11 mouse cellular contexts compared by ENCODE assay signal in genomic region chr6:48747091-48747966, GRCm38 (mm10). TPM values are rescaled to one million over a fixed set of nuclear protein-coding genes. Genes with fewer than 3 reads are reported as not detected.
DNase-seq lines count a peak whose midpoint lies in the region; TF ChIP-seq lines count a peak whose summit lies in the region.
"Had no signal": no experiment of that assay in that cellular context is flagged by ENCODE, and none has a peak within 500 bp of the region (broad histone marks: within the 10 kb centered on the region; RNA-seq: fewer than 3 reads in every experiment).

No protein-coding gene starts in this region.

- H3K27ac ChIP-seq in heart, embryonic 10.5 days: no peak overlapping the region; the same call in 1 of the 2 replicates
- H3K27ac ChIP-seq in brown adipose tissue, adult 24 weeks (replicated peaks; ENCODE audit: low read depth, low read length): peak overlapping the region; percentile 96
- no peak overlapping the region for H3K27ac ChIP-seq in left cerebral cortex, adult 2 months
- H3K27ac ChIP-seq: embryonic facial prominence, embryonic 12.5 days; hindbrain, embryonic 14.5 days; limb, embryonic 13.5 days had no signal

- H3K4me3 ChIP-seq in heart, embryonic 10.5 days: no peak overlapping the region
- peak overlapping the region; percentile 64 for H3K4me3 ChIP-seq in brown adipose tissue, adult 24 weeks (ENCODE audit: insufficient read depth, low read depth, low read length)
- no peak overlapping the region; the same call in 1 of the 2 replicates for H3K4me3 ChIP-seq in left cerebral cortex, adult 2 months
- H3K4me3 ChIP-seq: embryonic facial prominence, embryonic 12.5 days; limb, embryonic 13.5 days had no signal

- peaks cover 15% of the 10 kb centered on the region for H3K4me1 ChIP-seq in heart, embryonic 10.5 days
- H3K4me1 ChIP-seq in brown adipose tissue, adult 24 weeks (ENCODE audit: control insufficient read depth, insufficient read depth, insufficient read length, low read length): peaks cover 8% of the 10 kb centered on the region

- TF ChIP-seq CTCF in left cerebral cortex, adult 2 months (IDR thresholded peaks at IDR 0.05): no peak

- 50% methylated on average over 7 of the region's 7 CpGs for WGBS in heart, embryonic 10.5 days

- H3K27me3 ChIP-seq in heart, embryonic 10.5 days (ENCODE audit: insufficient read depth, poor library complexity, severe bottlenecking): peaks cover 30% of the 10 kb centered on the region

- intact Hi-C loops in heart, postnatal 25 days (cut with DNase I): loop anchor here (2.0 kb wide), 2 partner anchors 63 to 101 kb away; partner anchors contain the start of genes Gimap4 and Gimap8
- intact Hi-C loops in left cerebral cortex, adult 2 months (cut with DNase I): loop anchor here (2.0 kb wide), 1 partner anchor 25 kb away; no protein-coding TSS in a partner anchor

- H3K9me3 ChIP-seq in heart, embryonic 10.5 days: no peaks in the 10 kb centered on the region
- H3K9me3 ChIP-seq: embryonic facial prominence, embryonic 12.5 days; limb, embryonic 13.5 days had no signal

- peak; percentile 46 for DNase-seq in heart, embryonic 10.5 days (ENCODE audit: low spot score)
- no peak for DNase-seq in heart, postnatal 25 days (ENCODE audit: low spot score)
- DNase-seq in kidney, postnatal 10 days: peak; percentile 37
- peak; percentile 76 for DNase-seq in naive thymus-derived CD4-positive, alpha-beta T cell, adult 2 months (ENCODE audit: low read depth)
- no peak for DNase-seq in left cerebral cortex, adult 2 months (ENCODE audit: extremely low spot score in 1 of 2, low spot score in 2 of 2)
- DNase-seq in left cerebral cortex, adult 8-10 months (ENCODE audit: low spot score in 2 of 2): no peak
- no peak for DNase-seq in adrenal gland, postnatal 10 days

- H3K36me3 ChIP-seq in heart, embryonic 10.5 days: peaks cover 6% of the 10 kb centered on the region; the same call in 1 of the 2 replicates
- H3K36me3 ChIP-seq: embryonic facial prominence, embryonic 12.5 days; limb, embryonic 13.5 days had no signal

RNA-seq across cellular contexts. Expression of gene Gimap5, which starts 1.3 kb away (rescaled TPM):
- 2.7 and 4.0 TPM in 2 replicates for polyA plus RNA-seq in heart, embryonic 10.5 days (2016; fragmentation: Nextera tagmentation; extraction: Ambion mirVana)
- total RNA-seq in heart, postnatal 25 days (2021): 1 to 10 TPM; 6.1 to 6.8 TPM
- 2.2 and 2.5 TPM in 2 replicates for polyA plus RNA-seq in brown adipose tissue, adult 24 weeks (2012; ENCODE audit: insufficient read depth, insufficient read length, missing spikeins)
- 1 to 10 TPM in 1 of 2 experiments, under 1 TPM in 1; 0.81 to 2.1 TPM for total RNA-seq in left cerebral cortex, adult 2 months (2021)
- 1 to 10 TPM in 1 of 4 experiments, under 1 TPM in 3; 0.32 to 1.2 (median 0.89) TPM for total RNA-seq in left cerebral cortex, adult 8-10 months (2022)
- 10 to 100 TPM; 14.2 to 19.5 TPM for total RNA-seq in adrenal gland, postnatal 10 days (2021)

RNA-seq across cellular contexts. Expression of gene Gimap1, which starts 8.5 kb away (rescaled TPM):
- 14.6 and 19.0 TPM in 2 replicates for polyA plus RNA-seq in heart, embryonic 10.5 days (2016; fragmentation: Nextera tagmentation; extraction: Ambion mirVana)
- 1 to 10 TPM; 8.5 to 9.8 TPM for total RNA-seq in heart, postnatal 25 days (2021)
- polyA plus RNA-seq in brown adipose tissue, adult 24 weeks (2012; ENCODE audit: insufficient read depth, insufficient read length, missing spikeins): 2.0 and 3.2 TPM in 2 replicates
- total RNA-seq in left cerebral cortex, adult 2 months (2021): 1 to 10 TPM; 1.5 to 3.9 TPM
- 1 to 10 TPM; 1.6 to 2.8 (median 1.8) TPM for total RNA-seq in left cerebral cortex, adult 8-10 months (2022)
- total RNA-seq in adrenal gland, postnatal 10 days (2021): 10 to 100 TPM; 18.7 to 24.2 TPM

RNA-seq across cellular contexts. Expression of gene Gimap3, which starts 23.3 kb away (rescaled TPM):
- polyA plus RNA-seq in heart, embryonic 10.5 days (2016; fragmentation: Nextera tagmentation; extraction: Ambion mirVana): 0.11 TPM in 1 of 2 replicates, not detected in the other
- under 1 TPM; 0.50 to 0.88 TPM for total RNA-seq in heart, postnatal 25 days (2021)
- 0.75 and 0.79 TPM in 2 replicates for polyA plus RNA-seq in brown adipose tissue, adult 24 weeks (2012; ENCODE audit: insufficient read depth, insufficient read length, missing spikeins)
- total RNA-seq in left cerebral cortex, adult 2 months (2021): not detected
- not detected for total RNA-seq in left cerebral cortex, adult 8-10 months (2022)
- 1 to 10 TPM; 4.5 to 5.4 TPM for total RNA-seq in adrenal gland, postnatal 10 days (2021)
- polyA plus RNA-seq: embryonic facial prominence, embryonic 12.5 days; hindbrain, embryonic 14.5 days; limb, embryonic 13.5 days had no signal

RNA-seq across cellular contexts. Expression of gene Gimap7, which starts 28.9 kb away (rescaled TPM):
- polyA plus RNA-seq in heart, embryonic 10.5 days (2016; fragmentation: Nextera tagmentation; extraction: Ambion mirVana): not detected in 2 replicates
- under 1 TPM in 1 of 2 experiments, not detected in 1; 0.39 TPM for total RNA-seq in heart, postnatal 25 days (2021)
- polyA plus RNA-seq in brown adipose tissue, adult 24 weeks (2012; ENCODE audit: insufficient read depth, insufficient read length, missing spikeins): not detected in 2 replicates
- not detected for total RNA-seq in left cerebral cortex, adult 2 months (2021)
- total RNA-seq in left cerebral cortex, adult 8-10 months (2022): not detected
- total RNA-seq in adrenal gland, postnatal 10 days (2021): 1 to 10 TPM in 1 of 2 experiments, under 1 TPM in 1; 0.96 to 1.6 TPM
- polyA plus RNA-seq: embryonic facial prominence, embryonic 12.5 days; hindbrain, embryonic 14.5 days; limb, embryonic 13.5 days had no signal

RNA-seq across cellular contexts. Expression of gene Gm28053, which starts 28.9 kb away (rescaled TPM):
- polyA plus RNA-seq in heart, embryonic 10.5 days (2016; fragmentation: Nextera tagmentation; extraction: Ambion mirVana): 1.9 and 2.5 TPM in 2 replicates
- 1 to 10 TPM; 1.8 to 5.3 TPM for total RNA-seq in heart, postnatal 25 days (2021)
- not detected in 2 replicates for polyA plus RNA-seq in brown adipose tissue, adult 24 weeks (2012; ENCODE audit: insufficient read depth, insufficient read length, missing spikeins)
- total RNA-seq in left cerebral cortex, adult 2 months (2021): 1 to 10 TPM in 1 of 2 experiments, not detected in 1; 1.9 TPM
- 1 to 10 TPM in 1 of 4 experiments, not detected in 3; 2.3 TPM for total RNA-seq in left cerebral cortex, adult 8-10 months (2022)
- total RNA-seq in adrenal gland, postnatal 10 days (2021): 10 to 100 TPM in 1 of 2 experiments, 1 to 10 TPM in 1; 9.1 to 10.3 TPM
- polyA plus RNA-seq: embryonic facial prominence, embryonic 12.5 days had no signal

Comparison
In these comparisons a context has a peak if more than half of its experiments do, and no peak if none do; other contexts are left out.
1. DNase-seq: peak in heart, embryonic 10.5 days (single experiment), kidney, postnatal 10 days (single experiment) and naive thymus-derived CD4-positive, alpha-beta T cell, adult 2 months (single experiment); none in heart, postnatal 25 days (single experiment), left cerebral cortex, adult 2 months (0 of 2), left cerebral cortex, adult 8-10 months (0 of 2) and adrenal gland, postnatal 10 days (single experiment).